Mouse (Mus musculus): ENCODE data around the gene Hps3. TPM values are rescaled to one million over a fixed set of nuclear protein-coding genes. Genes with fewer than 3 reads are reported as not detected.

The Hps3 gene
- total RNA-seq, 2 experiments from 2014 or later, result 7.6 to 8.7 TPM

DNA sequence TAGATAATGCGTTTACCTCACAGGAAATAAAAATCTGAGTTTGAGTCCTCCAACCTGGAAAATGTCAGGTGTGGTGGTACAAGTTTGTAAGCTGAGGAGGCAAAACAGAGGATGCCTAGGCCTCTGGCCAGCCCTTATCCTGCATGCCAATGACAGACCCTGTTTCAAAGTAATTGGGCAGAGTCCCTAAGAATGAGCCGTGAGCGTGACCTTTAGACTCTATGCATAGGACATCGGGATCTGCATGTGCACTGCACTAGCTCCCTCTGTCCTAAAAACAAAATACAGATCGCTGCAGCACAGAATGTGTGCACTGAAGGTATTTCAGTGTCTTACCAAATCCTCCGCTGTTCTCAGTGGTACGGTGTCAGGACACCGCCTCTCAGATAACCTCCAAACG lies 24.7 kb downstream of the Hps3 start:
- no peak for DNase-seq

DNA sequence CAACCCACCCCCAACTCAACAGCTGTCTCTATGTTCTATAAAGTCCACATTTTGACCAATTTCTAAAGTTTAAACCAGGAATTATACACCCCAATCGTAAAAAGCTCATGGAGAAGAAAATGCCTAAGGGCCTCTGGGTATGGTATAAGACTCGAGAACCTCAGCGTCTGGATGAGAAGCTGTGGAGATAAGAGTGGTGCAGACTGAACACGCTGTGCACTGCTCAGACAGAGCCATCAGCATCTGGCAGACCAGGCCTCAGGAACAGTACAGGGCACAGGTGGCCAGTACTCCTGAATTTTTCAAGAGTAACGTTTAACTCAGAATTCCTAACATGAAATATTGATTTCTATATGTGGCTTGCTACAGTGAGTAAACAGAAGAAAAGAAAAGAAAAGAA lies 27.4 kb downstream of the Hps3 start:
- no peak for DNase-seq
- intact Hi-C loops (cut with DNase I), result no loop called here

More for the DNA sequence above, 24.7 kb downstream of the Hps3 start:
- intact Hi-C loops (cut with DNase I), result no loop called here

DNA sequence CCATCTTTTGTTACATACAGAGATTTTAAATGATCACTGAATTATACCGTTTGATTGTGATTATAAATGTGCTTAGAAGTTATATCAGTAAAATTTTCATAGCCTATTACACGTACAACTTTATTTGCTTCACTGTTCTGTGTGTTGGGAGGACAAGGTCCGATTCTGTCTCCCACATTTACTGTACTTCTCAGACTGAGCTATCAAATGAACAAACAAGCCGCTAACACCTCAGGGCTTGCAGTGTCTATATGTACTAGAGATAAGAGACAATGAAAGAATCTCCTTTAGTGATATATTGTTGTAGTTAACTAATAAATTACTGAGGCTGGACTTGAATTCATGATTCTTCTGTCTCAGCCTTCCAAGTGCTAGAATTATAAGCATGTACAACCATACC lies 27.8 kb downstream of the Hps3 start:
- intact Hi-C loops (cut with DNase I), result no loop called here
- no peak for DNase-seq

DNA sequence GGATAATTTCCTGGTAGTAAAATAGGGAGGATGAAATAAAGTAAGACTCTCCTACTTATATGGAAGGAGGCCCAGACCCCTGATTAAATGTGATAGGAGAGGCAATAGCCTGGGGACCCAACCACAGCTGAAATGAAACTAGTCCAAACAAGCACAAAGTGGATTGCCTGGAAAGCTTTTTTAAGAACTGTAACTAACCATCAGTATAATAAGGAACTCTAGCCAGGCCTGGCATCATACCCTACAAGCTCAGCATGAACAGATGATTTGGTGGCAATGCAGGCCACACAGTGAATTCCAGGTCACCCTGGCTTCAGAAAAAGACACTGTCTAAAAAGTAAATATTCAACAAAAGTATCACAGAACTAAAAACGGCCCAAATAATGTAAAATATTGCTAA lies 29.5 kb downstream of the Hps3 start:
- DNase-seq, result no peak
- intact Hi-C loops (cut with DNase I), result no loop called here

DNA sequence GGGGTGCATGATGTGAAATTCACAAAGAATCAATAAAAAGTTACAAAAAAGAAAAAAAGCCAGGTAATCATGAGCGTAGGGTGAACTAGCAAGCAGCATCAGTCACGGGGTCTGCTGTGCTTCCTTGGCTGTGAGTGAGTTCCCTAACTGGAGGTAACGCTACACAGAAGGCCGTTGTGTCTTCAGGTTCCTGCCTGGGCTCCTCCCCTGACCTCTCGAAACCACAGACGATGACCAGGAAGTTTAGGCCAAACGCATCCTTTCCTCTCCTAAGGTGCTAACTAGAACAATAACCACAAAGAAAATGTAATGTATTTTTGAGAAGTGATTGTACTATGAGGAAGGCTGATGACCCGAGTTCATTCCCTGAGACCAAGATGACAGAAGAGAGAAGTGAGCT lies 30.7 kb downstream of the Hps3 start:
- intact Hi-C loops (cut with DNase I), result loop anchor here (5.0 kb wide), 1 partner anchor 193 kb away; no protein-coding TSS in a partner anchor
- no peak for DNase-seq

DNA sequence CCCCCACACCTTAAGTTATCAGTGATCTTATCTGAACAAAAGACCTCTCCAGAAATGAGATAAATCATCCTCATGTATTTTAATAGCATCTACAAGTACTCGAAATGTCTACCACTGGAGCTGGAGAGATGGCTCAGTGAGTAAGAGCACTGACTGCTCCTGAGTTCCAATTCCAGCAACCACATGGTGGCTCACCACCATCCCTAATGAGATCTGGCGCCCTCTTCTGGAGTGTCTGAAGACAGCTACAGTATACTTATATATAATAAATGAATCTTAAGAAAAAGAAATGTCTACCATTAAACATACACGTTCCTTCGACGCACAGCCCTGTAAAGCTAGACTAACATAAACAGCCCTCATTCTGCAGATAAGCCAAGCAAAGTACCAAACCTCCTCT lies 32.3 kb downstream of the Hps3 start:
- peak; percentile 27 to 36 for DNase-seq
- intact Hi-C loops (cut with DNase I), result loop anchor here (1.0 to 5.0 kb wide), 2 partner anchors 98 to 195 kb away; no protein-coding TSS in a partner anchor

DNA sequence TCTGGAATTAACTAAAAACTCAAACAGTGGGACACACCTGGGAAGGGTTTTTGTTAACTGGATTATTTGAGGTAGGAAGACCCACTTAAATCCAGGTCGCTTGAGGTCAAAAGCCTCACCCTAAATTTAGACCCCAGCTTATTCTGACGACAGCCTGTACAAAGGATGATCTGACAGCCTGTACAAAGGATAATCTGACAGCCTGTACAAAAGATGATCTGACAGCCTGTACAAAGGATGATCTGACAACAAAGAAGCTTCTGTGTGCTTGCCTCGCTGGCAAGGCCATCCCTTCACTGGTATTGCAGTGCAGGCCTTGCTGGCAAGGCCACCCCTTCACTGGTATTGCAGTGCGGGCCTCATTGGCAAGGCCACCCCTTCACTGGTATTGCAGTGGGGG lies 34.3 kb downstream of the Hps3 start:
- intact Hi-C loops (cut with DNase I), result loop anchor here (5.0 kb wide), 1 partner anchor 196 kb away; no protein-coding TSS in a partner anchor
- no peak for DNase-seq

DNA sequence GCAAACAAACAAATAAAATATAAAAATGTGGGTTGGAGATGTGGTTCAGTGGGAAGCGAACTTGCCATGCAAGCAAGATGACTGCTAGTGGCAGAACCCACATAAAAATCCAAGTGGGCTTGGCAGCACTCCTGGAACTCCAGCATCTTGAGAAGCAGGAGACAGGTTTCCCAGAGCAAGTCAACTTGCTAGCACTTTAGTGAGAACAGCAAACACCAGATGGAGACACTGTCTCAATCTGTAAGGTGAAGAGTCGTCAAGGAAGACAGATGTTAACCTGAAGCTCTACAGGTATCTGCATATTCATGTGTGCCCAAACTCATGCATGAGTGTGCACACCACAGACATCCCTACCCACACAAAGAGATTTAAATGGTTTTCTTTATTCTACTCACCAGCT lies 35.6 kb downstream of the Hps3 start:
- DNase-seq, result no peak
- intact Hi-C loops (cut with DNase I), result no loop called here

DNA sequence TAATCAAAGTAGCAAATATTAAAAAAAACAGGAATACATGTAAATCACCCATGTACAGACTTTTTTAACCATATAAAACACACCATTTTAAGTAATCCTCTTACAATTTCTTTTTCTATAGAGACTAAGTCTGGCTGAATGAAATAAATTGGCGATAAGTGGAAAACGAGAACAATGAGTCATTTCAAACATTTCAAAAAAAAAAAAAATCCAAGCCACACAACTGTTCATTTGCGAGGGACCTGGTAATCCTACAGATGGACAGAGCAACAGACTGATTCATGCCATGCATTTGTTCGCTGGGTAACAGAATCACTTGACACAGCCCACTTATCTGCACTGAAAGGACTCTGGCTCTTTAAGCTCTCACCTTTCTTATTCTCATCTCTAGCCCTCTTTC lies 42.7 kb downstream of the Hps3 start:
- intact Hi-C loops (cut with DNase I), result no loop called here
- DNase-seq, result no peak

DNA sequence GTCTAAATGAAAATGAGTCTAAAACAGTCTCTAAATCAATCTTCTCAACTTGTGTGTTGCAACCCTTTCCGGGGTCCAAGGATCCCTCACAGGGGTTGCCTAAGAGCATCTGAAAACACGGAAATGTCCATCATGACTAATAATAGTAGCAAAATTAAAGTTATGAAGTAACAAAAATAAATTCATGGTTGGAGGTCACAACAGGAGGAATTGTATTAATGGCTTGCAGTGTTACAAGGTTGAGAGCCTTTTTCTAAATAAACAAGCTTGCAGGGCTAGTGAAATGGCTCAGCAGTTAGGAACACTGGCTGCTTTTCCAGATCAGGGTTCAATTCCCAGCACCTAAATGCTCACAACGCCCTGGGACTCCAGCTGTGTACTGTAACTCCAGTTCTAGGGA lies 45.1 kb downstream of the Hps3 start:
- intact Hi-C loops (cut with DNase I), result no loop called here
- no peak for DNase-seq

DNA sequence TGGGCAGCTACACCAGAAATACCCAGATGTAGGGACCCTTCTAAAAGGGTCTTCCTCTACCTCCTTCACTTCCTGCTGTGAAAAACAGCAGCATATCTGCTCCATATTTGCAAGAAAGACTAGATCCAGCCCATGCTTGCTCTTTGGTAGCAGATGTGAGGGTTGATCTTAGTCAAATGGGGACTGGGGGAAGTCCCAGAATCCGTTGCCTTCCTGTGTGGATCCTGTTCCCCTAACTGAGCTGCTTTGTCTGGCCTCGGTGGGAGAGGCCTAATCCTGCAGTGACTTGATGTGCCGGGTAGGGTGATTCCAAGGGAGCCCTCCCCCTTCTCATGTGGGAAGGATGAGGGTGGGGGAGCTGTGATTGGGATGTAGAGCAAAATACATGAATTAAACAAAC lies 49.0 kb downstream of the Hps3 start:
- intact Hi-C loops (cut with DNase I), result no loop called here

DNA sequence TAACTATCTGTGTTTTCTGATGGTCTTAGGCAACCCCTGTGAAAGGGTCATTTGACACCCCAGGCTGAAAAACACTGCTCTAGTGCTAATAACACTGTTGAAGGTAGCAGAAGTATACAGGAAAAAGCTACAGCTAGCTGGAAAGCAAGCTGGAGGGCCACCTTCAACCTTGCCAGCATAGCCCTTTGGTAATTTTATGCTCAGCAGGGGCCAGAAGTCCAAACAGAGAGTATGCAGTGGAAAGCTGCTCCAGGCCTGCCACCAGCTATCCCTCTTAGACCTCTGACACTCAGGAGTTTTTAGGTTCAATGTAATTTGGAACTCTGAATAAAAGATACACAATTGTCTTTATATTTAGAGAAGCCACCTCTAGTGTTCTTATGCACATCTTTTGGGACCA lies 52.3 kb downstream of the Hps3 start:
- no peak for DNase-seq
- intact Hi-C loops (cut with DNase I), result no loop called here

More for the DNA sequence above, 49.0 kb downstream of the Hps3 start:
- DNase-seq, result no peak

DNA sequence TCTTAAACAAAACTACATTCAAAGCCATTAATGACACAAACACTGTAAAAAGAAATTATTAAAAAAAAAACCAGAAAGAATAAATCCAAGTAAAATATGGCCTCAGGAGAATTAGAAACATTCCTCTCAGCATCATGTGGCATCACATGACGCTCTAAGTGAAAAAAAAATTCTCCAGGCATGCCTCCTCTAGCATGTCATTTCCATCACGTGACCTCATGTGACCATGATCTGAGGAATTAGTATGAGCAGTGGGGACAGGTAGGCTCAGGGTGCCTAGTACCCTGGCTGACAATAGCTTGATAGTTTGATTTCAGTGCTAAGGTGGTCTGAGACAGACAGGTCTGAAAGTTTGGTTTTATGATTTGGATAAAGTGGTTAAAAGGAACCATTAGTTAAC lies 54.0 kb downstream of the Hps3 start:
- no peak for DNase-seq
- intact Hi-C loops (cut with DNase I), result no loop called here

DNA sequence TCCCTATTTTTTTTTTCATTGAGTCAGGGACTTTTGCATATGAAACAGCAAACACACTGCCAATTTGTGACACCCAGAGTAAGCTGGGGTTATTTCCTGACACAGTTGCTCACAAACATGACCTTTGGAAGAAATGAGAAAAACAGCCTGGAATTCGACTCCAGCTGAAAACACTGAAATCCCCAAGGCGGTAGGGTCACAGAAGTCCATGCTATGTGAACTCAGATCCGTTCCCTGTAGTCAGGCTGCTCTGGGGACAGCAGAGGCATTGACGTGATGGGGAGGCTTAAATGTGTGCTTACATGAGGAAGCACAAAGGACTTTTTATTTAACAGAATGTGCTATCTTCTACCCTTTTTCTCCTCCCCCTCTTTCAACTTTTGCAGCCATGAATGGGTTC lies 56.6 kb downstream of the Hps3 start:
- DNase-seq, result no peak
- intact Hi-C loops (cut with DNase I), result no loop called here

DNA sequence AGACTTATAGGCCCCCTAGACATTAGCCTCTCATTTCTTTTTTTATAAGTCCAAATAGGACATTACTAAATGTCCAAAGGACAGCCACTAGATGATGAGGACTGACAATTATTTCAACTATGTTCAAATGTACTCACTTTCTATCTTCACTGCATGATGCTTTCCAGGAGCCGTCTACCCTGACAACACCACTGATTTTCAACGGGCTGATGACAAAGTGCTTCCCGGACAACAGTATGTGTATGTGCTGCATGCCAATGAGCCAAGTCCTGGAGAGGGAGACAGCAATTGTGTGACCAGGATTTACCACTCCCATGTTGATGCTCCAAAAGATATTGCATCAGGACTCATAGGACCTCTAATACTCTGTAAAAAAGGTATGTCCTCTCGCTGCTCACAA lies 69.0 kb downstream of the Hps3 start:
- no peak for DNase-seq

DNA sequence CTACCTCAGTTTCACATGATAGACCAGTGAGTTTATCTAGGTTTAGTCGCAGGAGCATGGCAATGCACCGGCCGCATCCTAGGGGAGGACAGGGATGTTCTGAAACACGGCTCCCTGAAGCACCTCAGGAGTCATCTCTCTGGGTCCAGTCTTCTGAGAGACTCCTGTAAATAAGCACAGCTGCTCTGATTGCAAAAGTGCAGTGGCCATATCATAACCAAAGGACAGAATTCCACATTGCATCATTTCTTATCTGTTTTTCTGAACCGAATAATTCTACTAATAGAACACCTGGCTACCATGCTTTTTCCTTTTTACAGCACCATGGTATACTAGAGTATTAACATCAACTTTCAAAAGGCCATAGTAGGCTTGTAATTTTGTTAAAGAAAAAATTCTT lies 69.9 kb downstream of the Hps3 start:
- intact Hi-C loops (cut with DNase I), result no loop called here
- no peak for DNase-seq

More for the DNA sequence above, 69.0 kb downstream of the Hps3 start:
- intact Hi-C loops (cut with DNase I), result no loop called here

DNA sequence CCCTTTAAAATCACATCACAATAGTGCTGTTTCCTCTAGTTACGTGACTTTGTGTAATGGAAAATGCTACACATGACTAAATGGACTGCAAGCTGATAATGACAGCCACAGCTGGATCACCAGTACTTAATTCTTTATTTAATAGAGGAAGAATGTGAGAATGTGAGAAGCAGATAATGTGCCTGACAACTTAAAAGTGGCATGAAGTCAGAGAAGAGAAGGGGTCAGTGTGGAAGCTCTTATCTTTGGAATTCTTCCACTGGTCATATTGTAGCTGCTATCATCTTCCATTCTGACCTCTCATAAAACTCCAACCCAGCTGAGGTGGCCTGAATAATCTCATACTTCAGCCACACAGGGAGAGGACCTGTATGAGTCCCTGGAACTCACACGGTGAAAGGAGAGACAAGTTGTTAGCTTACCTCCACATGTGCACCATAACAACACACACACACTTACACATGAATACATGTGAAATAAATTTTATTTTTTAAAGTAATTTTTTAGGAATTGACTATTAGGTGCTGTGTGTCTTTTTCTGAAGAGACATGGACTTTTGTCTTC lies 70.4 kb downstream of the Hps3 start:
- intact Hi-C loops (cut with DNase I), result no loop called here
- no peak for DNase-seq

DNA sequence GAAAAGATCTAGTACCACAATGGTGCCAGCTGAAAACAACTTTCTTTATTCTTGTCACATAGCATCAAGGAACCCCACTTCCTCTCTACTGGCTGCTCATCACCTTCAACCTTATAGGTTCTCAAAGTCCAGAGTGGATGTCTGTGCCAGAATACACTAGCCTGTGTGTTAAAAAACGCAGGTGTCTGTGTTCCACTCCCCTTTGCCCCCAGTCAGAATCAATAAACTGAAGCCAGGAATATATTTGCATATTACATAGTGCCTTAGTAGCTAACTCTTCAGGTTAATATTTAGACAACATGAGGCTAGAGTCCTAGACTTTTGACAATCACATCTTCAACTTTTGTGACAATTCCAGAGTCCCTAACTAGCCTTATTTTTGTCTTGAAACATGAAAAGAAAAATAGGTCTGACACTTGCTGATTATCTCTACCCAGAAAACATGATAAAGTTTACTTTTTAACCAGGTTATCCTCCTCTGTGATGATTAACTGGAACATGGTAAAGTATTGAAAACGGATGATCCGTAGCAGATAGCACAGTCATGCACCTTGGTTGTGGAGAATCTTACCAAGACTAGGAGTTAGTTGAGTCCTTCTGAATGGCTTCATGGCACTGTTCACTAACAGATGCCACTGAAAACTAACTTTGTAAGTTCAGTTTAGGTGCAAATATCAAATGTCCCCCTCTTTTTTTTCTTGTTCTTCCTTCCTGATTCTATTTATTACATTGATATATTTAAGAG lies 72.2 kb downstream of the Hps3 start:
- DNase-seq, result no peak
- intact Hi-C loops (cut with DNase I), result no loop called here

DNA sequence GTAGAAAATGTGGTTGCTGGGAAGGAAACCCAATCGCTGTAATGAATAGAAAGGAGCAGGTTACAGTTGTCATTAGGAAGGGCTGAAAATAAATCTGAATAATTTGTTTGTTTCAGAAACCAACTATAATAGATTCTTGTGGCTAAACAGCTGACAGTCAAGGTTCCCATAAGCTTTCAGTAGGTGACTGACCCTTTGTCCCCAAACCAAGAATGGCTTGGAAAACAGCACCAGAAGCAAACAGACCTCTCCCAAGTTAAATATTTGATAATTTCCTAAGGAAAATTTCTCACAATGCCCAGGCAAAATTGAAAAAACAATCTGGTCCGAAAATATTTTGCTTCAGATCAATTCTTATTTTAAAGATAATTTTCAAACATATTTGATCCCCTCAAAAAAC lies 73.8 kb downstream of the Hps3 start:
- intact Hi-C loops (cut with DNase I), result no loop called here
- DNase-seq, result no peak

DNA sequence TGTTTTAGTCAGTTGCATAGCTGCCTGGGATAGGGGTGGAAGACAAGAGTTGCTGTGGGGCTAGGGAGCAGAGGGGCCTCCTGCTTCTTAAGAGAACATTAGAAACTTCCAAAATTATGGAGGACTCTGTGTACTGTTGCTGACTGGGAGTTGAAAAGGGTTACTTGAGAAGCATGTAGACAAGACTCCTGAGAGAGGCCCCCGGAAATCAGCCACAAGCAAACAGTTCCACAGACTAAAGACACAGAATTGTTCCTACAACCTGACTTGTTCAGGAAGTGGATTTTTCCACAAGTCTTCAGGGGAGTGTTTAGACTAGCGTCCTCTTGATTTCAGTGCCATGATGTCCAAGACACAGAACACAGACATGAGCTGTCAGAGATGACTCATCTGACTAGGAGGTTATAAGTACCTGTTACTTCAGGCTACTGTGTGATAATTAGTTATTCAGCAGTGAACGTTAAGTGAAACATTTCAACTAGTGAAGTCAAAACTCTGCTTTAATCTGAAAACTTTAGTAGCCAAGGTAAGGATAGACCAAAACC lies 74.5 kb downstream of the Hps3 start:
- intact Hi-C loops (cut with DNase I), result no loop called here
- peak in 1 of 2 experiments; percentile 21 for DNase-seq

DNA sequence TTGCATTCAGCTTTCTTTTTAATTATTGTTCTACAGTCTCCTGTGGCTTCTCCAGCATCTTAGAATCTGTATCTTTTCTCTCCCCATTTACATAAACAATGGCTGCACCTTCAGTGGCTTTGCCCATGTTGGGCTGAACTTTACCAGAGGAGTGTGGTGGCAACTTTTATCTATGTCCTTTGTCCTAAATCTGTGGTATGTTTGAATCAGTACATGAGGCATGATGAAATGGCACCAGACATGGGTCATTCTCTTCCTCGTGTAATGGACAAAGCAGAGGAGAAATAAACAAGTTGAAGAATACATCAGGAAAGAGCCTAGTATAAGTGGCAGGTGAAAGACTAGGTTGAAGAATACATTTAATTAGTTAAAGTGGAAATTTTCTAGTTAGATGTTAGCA lies 76.1 kb downstream of the Hps3 start:
- intact Hi-C loops (cut with DNase I), result loop anchor here (5.0 kb wide), 1 partner anchor 332 kb away; the partner anchor contains the start of gene 1700064H15Rik
- DNase-seq, result no peak

DNA sequence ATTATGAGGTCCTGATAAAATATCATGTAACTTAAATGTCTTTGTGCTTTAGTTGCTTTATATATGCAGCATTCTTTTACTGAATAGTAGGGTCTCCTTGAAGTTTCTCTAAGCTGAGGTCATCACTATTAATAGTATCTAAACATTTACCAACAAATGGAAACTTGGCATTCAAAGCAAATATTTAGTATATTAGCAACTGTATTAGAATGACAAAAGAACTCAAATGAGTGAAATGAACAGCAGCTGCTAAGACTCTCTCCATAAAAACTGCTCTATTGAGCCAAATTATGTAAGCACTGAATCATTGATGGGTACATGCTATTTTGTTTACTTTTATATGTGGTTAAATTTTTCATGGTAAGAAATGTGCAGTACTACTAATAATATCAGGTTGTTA lies 77.1 kb downstream of the Hps3 start:
- no peak for DNase-seq
- intact Hi-C loops (cut with DNase I), result loop anchor here (5.0 kb wide), 1 partner anchor 331 kb away; the partner anchor contains the start of gene 1700064H15Rik
